Mouse (Mus musculus) small intestine, adult 2 months (tissue): ENCODE results near the gene Gm12790. TPM values are rescaled to one million over a fixed set of nuclear protein-coding genes. Genes with fewer than 3 reads are reported as not detected.
"Not testable (repeated sequence)": the region's sequence is repeated elsewhere in the genome, so short reads cannot be mapped to it uniquely, and the experiment has no call there.

ENCODE experiments used
- H3K27ac ChIP-seq: fragments of 200-500 bp; 2 replicates; pipeline ENCODE4 v1.5.1; 2012; ENCODE audit warnings: low read depth, low read length, control low read depth, inconsistent platforms; ENCODE audit not compliant: insufficient read depth
- H3K27me3 ChIP-seq: fragments of 200-500 bp; 2 replicates; pipeline ENCODE4 v1.6.1; 2012; ENCODE audit warnings: mild to moderate bottlenecking, moderate library complexity, low read length, inconsistent platforms; ENCODE audit not compliant: control insufficient read depth, insufficient read depth
- H3K36me3 ChIP-seq: fragments of 200-500 bp; 2 replicates; pipeline ENCODE4 v1.6.1; 2012; ENCODE audit warnings: mild to moderate bottlenecking, low read length, control low read depth, inconsistent platforms; ENCODE audit not compliant: control insufficient read depth, insufficient read depth
- H3K4me1 ChIP-seq: fragments of 200-500 bp; 2 replicates; pipeline ENCODE4 v1.6.1; 2012; ENCODE audit warnings: low read length, inconsistent platforms, mixed read lengths; ENCODE audit not compliant: control insufficient read depth, insufficient read depth, insufficient read length
- H3K4me3 ChIP-seq: fragments of 200-500 bp; 2 replicates; pipeline ENCODE4 v1.5.1; 2012; ENCODE audit warnings: low read depth, mild to moderate bottlenecking, control low read depth, inconsistent platforms, low read length, moderate library complexity
- CTCF ChIP-seq: fragments of 200-500 bp; IDR thresholded peaks from 2 replicates; pipeline ENCODE4 v1.5.1; 2012; ENCODE audit warnings: low read depth, mild to moderate bottlenecking, control low read depth, inconsistent platforms, low read length, moderate library complexity, mixed read lengths; ENCODE audit not compliant: insufficient replicate concordance, insufficient read length; ENCODE audit errors: extremely low read depth
- POLR2A ChIP-seq: fragments of 200-500 bp; IDR thresholded peaks from 2 replicates; pipeline ENCODE4 v1.6.1; 2012; ENCODE audit warnings: low read depth, mild to moderate bottlenecking, control low read depth, inconsistent platforms, low read length, moderate library complexity
- WGBS: fragments of 180-500 bp; shearing (Covaris S2); methylation state at CpG from one replicate; pipeline ENCODE4 v1.1.7; 2018; 5-methylcytosine and 5-hydroxymethylcytosine counted together
- polyA plus RNA-seq: library from polyadenylated mRNA; depleted of rRNA; stranded (reverse); fragments of >200 nt; gene quantifications from 2 replicates; pipeline ENCODE4 v1.2.3, GENCODE M21; 2012; rRNA removed

Gene Gm12790
- not detected in 2 replicates for polyA plus RNA-seq

DNA sequence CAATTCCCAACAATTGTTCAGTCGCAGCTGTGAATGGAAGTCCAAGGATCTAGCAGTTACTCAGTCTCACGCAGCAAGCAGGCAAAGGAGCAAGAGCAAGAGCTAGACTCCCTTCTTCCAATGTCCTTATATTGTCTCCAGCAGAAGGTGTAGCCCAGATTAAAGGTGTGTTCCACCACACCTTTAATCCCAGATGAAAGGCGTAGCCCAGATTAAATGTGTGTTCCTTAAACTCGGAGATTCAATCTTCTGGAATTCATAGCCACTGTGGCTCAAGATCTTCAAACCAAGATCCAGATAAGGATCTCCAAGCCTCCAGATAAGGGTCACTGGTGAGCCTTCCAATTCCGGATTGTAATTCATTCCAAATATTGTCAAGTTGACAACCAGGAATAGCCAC, at the start of gene Gm12790:
Gene Gm12790 (minus strand): TSS at position 101 of the 400 bp plus-strand sequence.
- WGBS = 65% methylated on average over 1 of the region's 5 CpGs
- not testable (repeated sequence) for H3K27ac ChIP-seq, H3K27me3 ChIP-seq, H3K4me1 ChIP-seq, H3K36me3 ChIP-seq, H3K4me3 ChIP-seq

DNA sequence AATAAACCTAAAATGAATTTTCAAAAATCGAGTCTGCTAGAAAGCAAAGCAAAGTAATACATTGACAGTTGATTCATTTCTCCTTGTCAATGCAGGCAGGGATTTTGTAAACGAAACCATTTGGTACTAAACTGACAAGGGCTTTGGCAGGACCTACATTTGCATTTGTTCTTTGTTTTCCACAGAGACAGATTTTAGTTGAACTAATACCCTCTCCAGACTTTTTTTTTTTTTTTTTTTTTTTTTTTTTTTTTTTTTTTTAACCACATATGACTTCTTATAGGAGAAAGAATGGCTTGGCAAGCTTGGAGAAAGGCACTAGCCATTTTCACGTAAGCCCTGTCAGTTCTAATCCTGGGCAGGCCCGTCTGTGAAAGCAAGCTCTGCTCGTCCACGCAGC, 45.8 kb upstream of the Gm12790 start:
- no peaks in the 10 kb centered on the region for H3K27me3 ChIP-seq
- TF ChIP-seq POLR2A = no peak
- TF ChIP-seq CTCF = no peak
- no peaks in the 10 kb centered on the region for H3K4me1 ChIP-seq
- WGBS = 83% methylated on average over 6 of the region's 6 CpGs
- H3K36me3 ChIP-seq = no peaks in the 10 kb centered on the region
- H3K27ac ChIP-seq = no peak overlapping the region
- H3K4me3 ChIP-seq = no peak overlapping the region

DNA sequence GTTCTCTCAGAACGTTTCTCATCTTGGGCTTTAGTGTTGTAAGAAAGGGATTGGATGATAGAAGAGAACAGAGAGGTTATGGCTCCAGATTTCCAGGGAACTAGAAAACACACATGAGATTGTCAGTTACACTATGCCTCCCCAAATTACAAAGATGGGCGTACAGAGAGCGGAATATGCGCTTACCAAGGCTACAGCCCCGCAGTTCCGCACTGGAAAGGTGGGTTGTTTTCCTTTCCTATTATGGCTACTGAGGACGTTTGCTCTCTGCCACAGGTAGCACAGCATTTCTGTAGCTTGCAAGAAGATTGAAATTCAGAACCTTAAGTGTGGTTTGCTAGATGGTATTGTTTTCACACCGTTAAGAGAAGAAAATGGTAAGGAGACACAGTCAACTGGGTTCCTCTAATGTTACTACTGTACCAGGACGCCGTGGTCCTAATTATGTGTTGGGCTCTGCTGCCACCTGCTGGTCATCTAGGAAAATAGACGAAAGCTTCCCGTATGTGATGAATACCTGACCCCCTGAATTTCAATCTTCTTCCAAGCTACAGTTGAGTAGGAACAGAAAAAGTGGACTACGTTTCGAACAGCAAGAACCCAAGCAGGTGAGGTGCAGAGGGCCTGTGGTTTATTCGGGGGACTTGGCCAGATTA, 17.5 kb upstream of the Gm12790 start:
- Histone ChIP-seq H3K4me1 (no peaks in the 10 kb centered on the region), H3K27ac (no peak overlapping the region), H3K36me3 (no peaks in the 10 kb centered on the region), H3K27me3 (no peaks in the 10 kb centered on the region), H3K4me3 (no peak overlapping the region)
- TF ChIP-seq CTCF (peak; percentile 45; the same call in 1 of the 2 replicates), POLR2A (no peak)
- 32% methylated on average over 15 of the region's 15 CpGs for WGBS

DNA sequence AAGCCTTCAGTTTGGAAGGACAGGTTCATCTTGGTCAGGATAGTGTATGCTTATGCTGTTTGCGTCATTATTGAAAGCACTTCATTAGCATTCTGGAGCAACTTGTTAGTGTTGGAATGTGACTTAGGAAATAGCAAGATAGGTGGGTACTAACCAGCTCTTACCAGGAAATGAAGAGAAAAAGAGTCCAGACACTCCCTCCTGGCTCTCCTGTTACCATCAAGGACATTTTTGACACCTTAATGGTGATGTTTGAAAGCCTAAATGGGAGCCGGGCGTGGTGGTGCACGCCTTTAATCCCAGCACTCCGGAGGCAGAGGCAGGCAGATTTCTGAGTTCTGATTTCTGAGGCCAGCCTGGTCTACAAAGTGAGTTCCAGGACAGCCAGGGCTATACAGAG, 16.6 kb upstream of the Gm12790 start:
- TF ChIP-seq POLR2A (no peak), CTCF (no peak)
- H3K36me3 ChIP-seq = no peaks in the 10 kb centered on the region
- no peaks in the 10 kb centered on the region for H3K4me1 ChIP-seq
- no peaks in the 10 kb centered on the region for H3K27me3 ChIP-seq
- no peak overlapping the region for H3K4me3 ChIP-seq
- WGBS = 82% methylated on average over 5 of the region's 5 CpGs
- H3K27ac ChIP-seq = no peak overlapping the region

GRCm38 (mm10) chr4:101986326-101986725, 5.5 kb upstream of the Gm12790 start, which contains the start of gene Gm12789:
Gm12789 (plus strand) TSS chr4:101986626.
- H3K27ac ChIP-seq, H3K4me1 ChIP-seq, H3K27me3 ChIP-seq, H3K36me3 ChIP-seq, H3K4me3 ChIP-seq: not testable (repeated sequence)
- WGBS = 84% methylated on average over 2 of the region's 2 CpGs

DNA sequence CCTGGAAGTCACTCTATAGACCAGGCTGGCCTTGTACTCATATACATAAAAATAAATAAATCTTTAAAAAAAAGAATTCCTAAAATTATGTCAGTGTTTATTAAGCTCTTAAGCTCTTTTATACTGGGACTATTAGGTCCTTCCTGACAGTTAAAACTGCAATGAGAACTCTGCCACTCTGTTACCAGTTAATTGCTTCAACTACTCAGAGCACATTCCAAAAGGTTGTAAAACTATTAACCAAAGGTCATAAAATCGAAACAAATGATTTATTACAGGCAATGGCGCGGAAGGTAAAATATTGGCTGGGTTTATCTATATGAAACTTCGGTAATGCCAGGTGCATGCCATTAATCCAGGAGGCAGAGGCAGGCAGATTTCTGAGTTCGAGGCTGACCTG, 4.8 kb upstream of the Gm12790 start:
- TF ChIP-seq POLR2A (no peak), CTCF (no peak)
- WGBS = 29% methylated on average over 5 of the region's 5 CpGs
- no peaks in the 10 kb centered on the region for H3K27me3 ChIP-seq
- H3K36me3 ChIP-seq = no peaks in the 10 kb centered on the region
- H3K4me3 ChIP-seq = no peak overlapping the region
- no peaks in the 10 kb centered on the region for H3K4me1 ChIP-seq
- no peak overlapping the region for H3K27ac ChIP-seq

- H3K36me3 ChIP-seq, H3K4me1 ChIP-seq, H3K4me3 ChIP-seq, H3K27me3 ChIP-seq, H3K27ac ChIP-seq: not testable (repeated sequence)
- WGBS = 70% methylated on average over 2 of the region's 2 CpGs
Observed at GRCm38 (mm10) chr4:101940107-101940506, 40.7 kb downstream of the Gm12790 start, which contains the start of gene Gm12794. Gm12794 (plus strand) TSS chr4:101940407.

Other genes with a start within 250 kb of the Gm12790 start
- gene B020004J07Rik, start 137.0 kb downstream of the Gm12790 start, polyA plus RNA-seq = not detected in 2 replicates
- gene C130073F10Rik, start 87.3 kb downstream of the Gm12790 start, polyA plus RNA-seq = not detected in 2 replicates
- gene Gm12800, start 71.9 kb downstream of the Gm12790 start, polyA plus RNA-seq = not detected in 2 replicates
- gene Gm12794, start 40.6 kb downstream of the Gm12790 start, polyA plus RNA-seq = not detected in 2 replicates
- not detected in 2 replicates for gene Gm12789, start 5.6 kb upstream of the Gm12790 start, polyA plus RNA-seq
- 1.8 and 2.5 TPM in 2 replicates for gene Pde4b, start 106.5 kb upstream of the Gm12790 start, polyA plus RNA-seq